Mouse (Mus musculus) CD4-positive naive resting alpha-beta T cell, adult 76 days (primary cell): ENCODE results near the gene Rhox2b. TPM values are rescaled to one million over a fixed set of nuclear protein-coding genes. Genes with fewer than 3 reads are reported as not detected.

ENCODE experiments used
- total RNA-seq: library from RNA; stranded (reverse); gene quantifications from one replicate; pipeline ENCODE4 v1.2.4, GENCODE M21; 2023

The Rhox2b gene
- not detected for total RNA-seq

GRCm38 (mm10) chrX:37411767-37412166, at the start of gene Rhox2b:
TSS of gene Rhox2b (plus strand) at chrX:37412067.

GRCm38 (mm10) chrX:37379728-37380127, 32.1 kb upstream of the Rhox2b start, which contains the start of gene Rhox3a2:
TSS of gene Rhox3a2 (plus strand) at chrX:37380028.

GRCm38 (mm10) chrX:37390548-37390947, 21.3 kb upstream of the Rhox2b start, which contains the start of gene Rhox4a2:
TSS of gene Rhox4a2 (plus strand) at chrX:37390848.

GRCm38 (mm10) chrX:37432194-37432593, 20.3 kb downstream of the Rhox2b start, which contains the start of gene Rhox4b:
TSS of gene Rhox4b (plus strand) at chrX:37432494.

GRCm38 (mm10) chrX:37453380-37453779, 41.5 kb downstream of the Rhox2b start, which contains the start of gene Rhox2c:
TSS of gene Rhox2c (plus strand) at chrX:37453680.

GRCm38 (mm10) chrX:37458285-37458684, 46.4 kb downstream of the Rhox2b start, which contains the start of gene Rhox3c:
TSS of gene Rhox3c (plus strand) at chrX:37458585.

Other genes with a start within 250 kb of the Rhox2b start
- gene Akap14, start 243.2 kb upstream of the Rhox2b start, total RNA-seq, result not detected
- gene Ndufa1, start 220.9 kb upstream of the Rhox2b start, total RNA-seq, result 72.5 TPM
- 2.5 TPM for gene Rnf113a1, start 220.8 kb upstream of the Rhox2b start, total RNA-seq
- gene Gm9, start 201.0 kb upstream of the Rhox2b start, total RNA-seq, result not detected
- not detected for gene Rhox1, start 189.8 kb upstream of the Rhox2b start, total RNA-seq
- not detected for gene Rhox2a, start 167.1 kb upstream of the Rhox2b start, total RNA-seq
- not detected for gene Rhox3a, start 162.1 kb upstream of the Rhox2b start, total RNA-seq
- not detected for gene Rhox4a, start 146.7 kb upstream of the Rhox2b start, total RNA-seq
- not detected for gene Rhox3a2, start 32.0 kb upstream of the Rhox2b start, total RNA-seq
- not detected for gene Rhox4a2, start 21.2 kb upstream of the Rhox2b start, total RNA-seq
- not detected for gene Rhox4b, start 20.4 kb downstream of the Rhox2b start, total RNA-seq
- not detected for gene Rhox2c, start 41.6 kb downstream of the Rhox2b start, total RNA-seq
- gene Rhox3c, start 46.5 kb downstream of the Rhox2b start, total RNA-seq, result not detected
- not detected for gene Rhox4c, start 68.3 kb downstream of the Rhox2b start, total RNA-seq
- gene Rhox2d, start 81.4 kb downstream of the Rhox2b start, total RNA-seq, result not detected
- gene Rhox4d, start 102.3 kb downstream of the Rhox2b start, total RNA-seq, result not detected
- not detected for gene Rhox2e, start 118.4 kb downstream of the Rhox2b start, total RNA-seq
- not detected for gene Rhox3e, start 130.0 kb downstream of the Rhox2b start, total RNA-seq
- gene Rhox4e, start 145.3 kb downstream of the Rhox2b start, total RNA-seq, result not detected
- gene Rhox2f, start 159.3 kb downstream of the Rhox2b start, total RNA-seq, result not detected
- gene Rhox3f, start 168.9 kb downstream of the Rhox2b start, total RNA-seq, result not detected
- gene Rhox4f, start 195.6 kb downstream of the Rhox2b start, total RNA-seq, result not detected
- not detected for gene Rhox3g, start 216.5 kb downstream of the Rhox2b start, total RNA-seq
- gene Rhox2g, start 231.4 kb downstream of the Rhox2b start, total RNA-seq, result not detected
- not detected for gene Rhox4g, start 239.3 kb downstream of the Rhox2b start, total RNA-seq